Mouse (Mus musculus): ENCODE data around the gene Leng1.
A peak's percentile ranks its signal among the peaks of the same experiment; 100 is the strongest.

The Leng1 gene

DNA sequence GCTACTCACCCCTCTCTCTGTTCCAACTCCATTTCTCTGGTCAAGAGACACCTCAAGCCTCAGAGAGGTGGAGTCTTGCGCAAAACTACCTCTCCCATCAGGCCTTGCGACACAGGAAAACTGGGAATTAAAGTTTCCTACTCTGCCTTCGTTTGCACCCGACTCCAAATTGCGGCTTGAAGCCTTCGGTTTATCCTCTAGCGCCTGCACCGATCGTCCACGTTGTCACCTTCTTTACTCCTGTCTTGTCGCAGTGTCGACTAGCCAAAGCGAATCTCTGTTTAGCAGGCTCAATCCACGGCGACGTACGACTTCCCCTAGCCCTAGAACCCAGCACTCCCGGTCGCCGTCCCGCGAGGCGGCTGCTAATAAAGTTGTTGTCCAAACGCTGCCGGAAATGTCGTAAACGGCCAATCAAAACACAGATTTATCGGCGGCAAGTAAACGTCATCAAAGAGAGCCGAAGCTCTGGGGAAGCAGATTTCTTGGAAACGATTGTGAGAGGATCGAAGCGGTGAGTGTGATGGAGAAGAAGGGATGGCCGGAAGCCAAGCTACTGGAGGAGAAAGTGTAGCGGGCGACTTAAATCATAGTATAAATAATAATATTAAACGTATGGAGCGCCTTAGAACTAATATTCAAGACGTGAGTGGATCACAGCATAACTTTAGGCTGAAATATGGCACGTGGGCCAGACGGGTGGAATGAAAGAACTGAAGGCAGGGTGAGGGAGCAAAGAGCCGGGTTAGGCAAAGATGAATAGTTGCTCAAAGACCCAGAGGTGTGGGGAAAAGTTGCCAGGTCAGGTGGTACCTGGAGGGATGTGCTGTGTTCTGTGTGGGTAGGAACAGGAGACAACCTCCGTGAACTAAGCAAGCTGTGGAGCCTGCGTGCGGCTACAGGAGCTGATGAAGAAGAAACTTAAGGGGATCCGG is 35.8 kb downstream of the Leng1 start, which contains the start of the genes Tfpt and Prpf31:
Tfpt (minus strand) TSS at position 387 of the 935 bp plus-strand sequence.
Prpf31 (plus strand) TSS at position 443 of the 935 bp plus-strand sequence.
- DNase-seq (ENCODE audit: low spot score in 2 of 2): peak; percentile 95 to 96

DNA sequence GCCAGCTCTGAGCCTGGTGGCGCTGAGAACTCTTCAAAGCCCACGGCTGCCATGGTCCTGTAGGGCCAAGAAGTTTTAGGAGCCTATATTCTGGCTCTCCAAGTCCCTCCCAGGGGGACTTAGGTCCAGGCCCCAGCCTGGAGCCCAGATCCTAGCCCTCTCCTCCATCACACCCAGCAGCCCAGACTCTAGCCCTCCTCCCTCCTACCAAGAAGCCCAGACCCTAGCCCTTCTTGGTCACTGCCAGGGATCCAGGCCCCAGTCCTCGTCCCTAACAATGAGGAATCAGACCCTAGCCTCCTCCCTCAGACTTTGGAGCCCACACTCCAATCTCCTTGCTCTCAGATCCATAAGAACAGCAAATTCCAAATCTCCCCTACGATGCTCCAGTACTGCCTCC is 36.6 kb downstream of the Leng1 start:
- no peak for DNase-seq (ENCODE audit: low spot score in 2 of 2)

DNA sequence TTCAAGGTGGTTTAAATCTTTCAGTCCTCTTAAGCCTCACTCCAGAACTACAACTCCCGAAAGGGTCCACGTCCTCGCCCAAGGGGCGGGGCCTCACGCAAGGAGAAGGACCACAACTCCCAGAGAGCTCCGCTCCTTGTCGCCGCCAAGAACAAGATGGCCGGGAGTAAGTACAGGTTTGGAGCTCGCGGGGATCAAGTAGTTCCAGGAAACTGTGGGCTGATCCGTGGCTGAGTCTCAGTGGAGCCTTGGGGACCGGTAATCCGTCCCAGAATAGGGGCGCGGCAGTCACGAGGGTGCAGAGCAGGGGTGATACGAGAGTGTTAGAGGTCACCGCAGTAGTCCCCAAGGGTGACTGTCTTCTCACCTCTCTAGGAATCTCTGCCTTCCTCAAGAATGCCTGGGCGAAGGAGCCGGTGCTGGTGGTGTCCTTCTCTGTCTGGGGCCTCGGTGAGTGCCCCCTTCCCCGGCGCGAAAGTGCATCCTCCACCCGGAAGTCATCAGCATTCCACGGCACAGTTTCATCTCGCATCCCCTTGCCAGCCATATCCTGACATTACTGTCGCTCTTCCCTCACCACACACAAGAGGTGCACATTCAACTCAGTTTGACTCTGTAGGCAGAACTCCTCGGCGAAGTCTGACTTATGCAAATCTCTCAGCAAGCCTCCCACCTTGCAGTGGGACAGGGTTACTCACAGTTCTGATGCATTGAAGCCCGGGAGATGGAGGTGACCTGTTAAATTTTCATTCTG is 48.2 kb downstream of the Leng1 start, which contains the start of gene Ndufa3:
Ndufa3 (plus strand) TSS at position 132 of the 754 bp plus-strand sequence.
- DNase-seq (ENCODE audit: low spot score in 2 of 2): peak; percentile 94 to 95

DNA sequence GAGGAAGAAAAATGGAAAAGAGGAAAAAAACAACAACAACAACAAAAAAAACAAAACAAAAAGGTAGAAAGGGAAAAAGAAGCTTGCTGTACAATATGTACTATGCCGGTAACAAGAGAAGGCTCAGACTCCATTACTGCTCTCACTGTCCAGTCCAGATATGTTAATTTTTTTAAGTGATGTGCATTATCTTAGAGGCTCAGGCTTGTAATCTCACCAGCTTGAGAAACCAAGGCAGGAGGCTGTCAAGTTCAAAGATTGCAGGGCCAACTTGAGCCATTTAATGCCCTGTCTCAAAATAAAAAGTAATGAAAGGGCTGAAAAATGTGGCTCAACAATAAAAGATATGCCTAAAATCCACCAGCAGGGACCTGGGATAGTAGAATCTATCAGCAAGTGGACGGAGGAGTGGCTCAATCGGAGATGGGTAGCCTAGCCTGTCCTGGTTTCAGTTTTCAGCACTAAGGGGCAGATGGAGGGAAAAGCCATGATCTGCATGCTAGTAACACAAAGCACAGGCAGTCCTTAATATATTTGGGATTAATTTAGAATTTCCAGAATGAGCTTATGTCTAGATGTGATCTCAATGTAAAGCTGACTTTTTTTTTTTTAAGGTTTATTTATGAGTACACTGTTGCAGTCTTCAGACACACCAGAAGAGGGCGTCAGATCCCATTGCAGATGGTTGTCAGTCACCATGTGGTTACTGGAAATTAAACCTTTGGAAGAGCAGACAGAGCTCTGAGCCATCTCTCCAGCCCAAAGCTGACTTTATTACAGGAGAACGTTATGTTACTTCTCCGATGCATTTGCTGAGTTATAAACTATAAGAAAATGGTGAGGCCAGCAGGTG is 49.0 kb downstream of the Leng1 start:
- DNase-seq (ENCODE audit: low spot score in 2 of 2): peak in 1 of 2 experiments; percentile 66

DNA sequence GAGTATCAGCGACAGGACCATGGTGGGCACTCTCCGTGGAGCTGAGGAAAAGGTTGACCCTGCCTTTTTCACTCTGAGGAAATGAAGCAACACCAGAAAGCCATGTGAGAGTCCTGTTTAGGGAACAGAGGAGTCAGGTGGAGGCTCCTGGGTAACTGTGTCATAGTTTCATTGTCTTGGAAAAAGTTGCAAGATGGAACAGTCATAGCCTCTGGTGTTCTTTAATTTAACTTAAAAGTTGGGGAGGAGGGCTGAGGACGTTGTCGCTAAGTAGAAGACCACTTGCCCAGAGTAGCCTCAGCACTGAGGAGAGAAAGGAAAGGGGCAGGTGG is 49.6 kb downstream of the Leng1 start, which contains the start of gene Oscar:
Oscar (minus strand) TSS at position 101 of the 332 bp plus-strand sequence.
- no peak for DNase-seq (ENCODE audit: low spot score in 2 of 2)

DNA sequence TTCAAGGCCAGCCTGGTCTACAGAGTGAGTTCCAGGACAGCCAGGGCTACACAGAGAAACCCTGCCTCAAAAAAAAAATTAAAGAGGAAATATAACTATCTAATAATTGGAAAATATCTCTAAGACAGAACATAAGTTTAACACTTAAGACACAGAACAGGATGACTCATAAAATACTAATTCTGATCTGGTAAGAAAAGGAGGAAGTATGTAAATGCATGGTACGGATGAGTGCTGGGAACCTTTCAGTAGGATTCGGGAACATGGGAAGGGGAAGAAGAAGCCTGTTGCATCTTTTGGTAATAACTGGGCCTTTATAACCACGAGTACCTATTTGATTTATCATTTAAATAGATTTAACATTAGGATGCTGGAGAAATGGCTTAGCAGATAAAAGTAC is 51.6 kb downstream of the Leng1 start:
- DNase-seq (ENCODE audit: low spot score in 2 of 2): no peak

DNA sequence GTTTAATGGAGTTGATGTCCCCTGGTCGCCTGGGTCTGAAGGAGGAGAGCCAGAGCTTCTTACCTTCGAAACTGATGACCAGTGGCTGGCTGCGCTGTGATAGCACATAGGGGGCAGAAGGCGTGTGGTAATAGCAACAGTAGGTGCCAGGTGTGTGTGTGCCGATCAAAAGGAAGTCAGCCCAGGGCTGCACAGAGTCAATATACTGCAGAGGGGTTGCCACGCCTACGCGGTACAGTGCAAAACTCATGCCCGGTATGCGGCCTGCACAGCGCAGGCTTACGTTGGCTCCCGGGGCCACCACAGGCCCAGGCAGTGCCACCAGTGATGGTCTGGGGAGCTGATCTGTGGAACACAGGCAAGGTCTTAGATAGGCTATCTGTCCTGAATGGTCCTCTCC is 54.6 kb downstream of the Leng1 start:
- no peak for DNase-seq (ENCODE audit: low spot score in 2 of 2)

DNA sequence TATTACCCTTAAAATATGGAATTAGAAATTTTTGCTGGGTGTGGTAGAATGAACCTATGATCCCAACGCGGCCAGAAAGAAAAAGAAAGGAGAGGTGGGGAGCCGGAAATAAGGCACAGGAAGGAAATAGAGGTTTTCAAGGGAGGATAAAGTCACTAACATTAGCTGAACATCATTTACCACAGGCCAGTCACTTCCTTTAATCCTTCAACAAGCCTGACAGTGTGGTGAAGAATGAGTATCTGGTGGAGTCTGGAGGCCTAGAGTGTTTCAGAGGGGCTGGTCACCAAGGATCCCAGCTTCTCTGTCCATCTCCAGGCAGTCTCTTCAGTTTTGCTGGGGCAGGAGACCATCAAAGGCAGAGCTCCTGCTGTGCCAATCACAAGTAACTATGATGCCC is 55.2 kb downstream of the Leng1 start:
- DNase-seq (ENCODE audit: low spot score in 2 of 2): no peak
